Mouse (Mus musculus) lung, postnatal 0 days (tissue): ENCODE measurements around the gene Pdk2.

ENCODE experiments used
- CTCF ChIP-seq: IDR thresholded peaks from 2 replicates; pipeline ENCODE4 v1.5.1; 2016; ENCODE audit warnings: antibody characterized with exemption, mild to moderate bottlenecking
- EP300 ChIP-seq: IDR thresholded peaks from 2 replicates; pipeline ENCODE4 v1.6.1; 2016; ENCODE audit warnings: antibody characterized with exemption, mild to moderate bottlenecking, control low read depth

DNA sequence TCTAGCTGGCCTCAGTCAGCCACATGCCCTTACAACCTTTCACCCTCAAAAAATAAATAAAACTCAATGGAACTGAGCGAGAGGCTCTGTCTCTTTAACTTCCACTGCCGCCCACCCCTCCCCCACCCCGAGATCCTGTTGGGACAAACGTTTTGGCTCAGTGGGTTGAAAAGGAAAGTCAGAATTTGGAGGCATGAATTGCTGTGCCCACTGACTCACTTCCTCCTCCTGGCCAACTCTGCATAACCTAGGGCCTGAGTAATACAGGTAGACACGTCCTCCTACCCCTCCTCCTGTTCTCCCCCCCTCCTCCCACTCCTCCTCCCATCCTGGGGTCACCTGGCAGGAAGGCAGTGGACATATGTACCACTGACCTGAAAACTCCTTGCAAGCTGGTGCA, 44.6 kb upstream of the Pdk2 start:
- no peak for TF ChIP-seq CTCF
- 0 out of 2 replicates have a peak, but pooled peaks have one; percentile 22 for TF ChIP-seq EP300
